Mouse (Mus musculus) stomach, postnatal 0 days (tissue): ENCODE measurements around the gene Srek1. TPM values are rescaled to one million over a fixed set of nuclear protein-coding genes. Genes with fewer than 3 reads are reported as not detected.
A peak's percentile ranks its signal among the peaks of the same experiment; 100 is the strongest.

Experiments used
- ATAC-seq: fragments of 200-750 bp; cut with Nextera tagmentation; 2 replicates; pipeline ENCODE4 v1.8.0; 2017; ENCODE audit not compliant: low FRiP score, low TSS enrichment
- DNase-seq: peaks from one replicate; pipeline ENCODE4 v3.0.0-alpha.2; 2016; ENCODE audit warnings: low spot score
- H3K27ac ChIP-seq: fragments of 300-500 bp; sonication (generic); replicated peaks from 2 replicates; pipeline ENCODE4 v1.5.1; 2014; ENCODE audit warnings: mild to moderate bottlenecking, control low read depth
- H3K27me3 ChIP-seq: fragments of 300-500 bp; sonication (generic); 2 replicates; pipeline ENCODE4 v1.6.1; 2014; ENCODE audit warnings: low read length; ENCODE audit not compliant: control insufficient read depth, insufficient read depth
- H3K36me3 ChIP-seq: fragments of 300-500 bp; sonication (generic); 2 replicates; pipeline ENCODE4 v1.6.1; 2014; ENCODE audit warnings: low read length, mixed read lengths; ENCODE audit not compliant: control insufficient read depth, insufficient read depth
- H3K4me1 ChIP-seq: fragments of 300-500 bp; sonication (generic); replicated peaks from 2 replicates; pipeline ENCODE4 v1.6.1; 2014; ENCODE audit warnings: antibody characterized with exemption; ENCODE audit not compliant: control insufficient read depth, insufficient read depth
- H3K4me2 ChIP-seq: fragments of 300-500 bp; sonication (generic); replicated peaks from 2 replicates; pipeline ENCODE4 v1.6.1; 2014; ENCODE audit warnings: low read depth, mild to moderate bottlenecking, control low read depth, moderate library complexity
- H3K4me3 ChIP-seq: fragments of 300-500 bp; sonication (generic); 2 replicates; pipeline ENCODE4 v1.5.1; 2014; ENCODE audit warnings: low read depth, low read length, control low read depth
- H3K9ac ChIP-seq: fragments of 300-500 bp; sonication (generic); 2 replicates; pipeline ENCODE4 v1.6.1; 2014; ENCODE audit warnings: mild to moderate bottlenecking, low read length, control low read depth, mixed read lengths
- H3K9me3 ChIP-seq: fragments of 300-500 bp; sonication (generic); 2 replicates; pipeline ENCODE4 v1.6.1; 2016; ENCODE audit warnings: low read length; ENCODE audit not compliant: control insufficient read depth
- CTCF ChIP-seq: IDR thresholded peaks from 2 replicates; pipeline ENCODE4 v1.5.1; 2016; ENCODE audit warnings: antibody characterized with exemption, low read depth, mild to moderate bottlenecking, moderate library complexity
- EP300 ChIP-seq: optimal IDR thresholded peaks from 2 replicates; pipeline ENCODE3; 2016; ENCODE audit warnings: antibody characterized with exemption
- WGBS: fragments of 180-500 bp; shearing (Covaris S2); extraction: QIAGEN DNeasy Blood & Tissue Kit; methylation state at CpG from one replicate; pipeline ENCODE4 v1.1.7; 2014; 5-methylcytosine and 5-hydroxymethylcytosine counted together
- polyA plus RNA-seq: library from polyadenylated mRNA; unstranded; fragments of >200 nt; fragmentation: Nextera tagmentation; extraction: Ambion mirVana; gene quantifications from 2 replicates; pipeline ENCODE4 v1.2.1, GENCODE M21; 2015

Gene Srek1
- polyA plus RNA-seq, 1 experiment from 2014 or later: 28.8 TPM

GRCm38 (mm10) chr13:103803721-103804120 lies 29.3 kb upstream of the Srek1 start:
- no peaks in the 10 kb centered on the region for H3K27me3 ChIP-seq
- DNase-seq: no peak
- H3K9me3 ChIP-seq: no peaks in the 10 kb centered on the region
- H3K4me3 ChIP-seq: no peak overlapping the region
- H3K4me1 ChIP-seq: no peaks in the 10 kb centered on the region
- H3K27ac ChIP-seq: no peak overlapping the region
- 79% methylated on average over 5 of the region's 5 CpGs for whole genome bisulfite sequencing
- no peaks in the 10 kb centered on the region for H3K36me3 ChIP-seq
- H3K4me2 ChIP-seq: no peak overlapping the region
- no peak for ATAC-seq
- H3K9ac ChIP-seq: no peak overlapping the region
- TF ChIP-seq EP300: no peak
- TF ChIP-seq CTCF: no peak

GRCm38 (mm10) chr13:103801021-103801420 lies 26.6 kb upstream of the Srek1 start:
- Histone ChIP-seq H3K27ac (no peak overlapping the region), H3K4me2 (no peak overlapping the region), H3K36me3 (no peaks in the 10 kb centered on the region), H3K9ac (no peak overlapping the region), H3K4me1 (no peaks in the 10 kb centered on the region), H3K9me3 (no peaks in the 10 kb centered on the region), H3K4me3 (no peak overlapping the region), H3K27me3 (no peaks in the 10 kb centered on the region)
- ATAC-seq (no peak), DNase-seq (no peak)
- TF ChIP-seq EP300 (no peak), CTCF (peak; percentile 18; the same call in 1 of the 2 replicates)
- WGBS: 70% methylated on average over 1 of the region's 1 CpGs

- DNase-seq: no peak
- Histone ChIP-seq H3K4me2 (no peak overlapping the region), H3K27ac (no peak overlapping the region), H3K4me1 (no peaks in the 10 kb centered on the region), H3K27me3 (no peaks in the 10 kb centered on the region), H3K4me3 (no peak overlapping the region), H3K9me3 (no peaks in the 10 kb centered on the region), H3K9ac (no peak overlapping the region), H3K36me3 (no peaks in the 10 kb centered on the region)
- ATAC-seq: no peak
- 75% methylated on average over 9 of the region's 9 CpGs for WGBS
- TF ChIP-seq CTCF: no peak
- TF ChIP-seq EP300: no peak
Measured at GRCm38 (mm10) chr13:103794688-103795543, 20.5 kb upstream of the Srek1 start.

DNA sequence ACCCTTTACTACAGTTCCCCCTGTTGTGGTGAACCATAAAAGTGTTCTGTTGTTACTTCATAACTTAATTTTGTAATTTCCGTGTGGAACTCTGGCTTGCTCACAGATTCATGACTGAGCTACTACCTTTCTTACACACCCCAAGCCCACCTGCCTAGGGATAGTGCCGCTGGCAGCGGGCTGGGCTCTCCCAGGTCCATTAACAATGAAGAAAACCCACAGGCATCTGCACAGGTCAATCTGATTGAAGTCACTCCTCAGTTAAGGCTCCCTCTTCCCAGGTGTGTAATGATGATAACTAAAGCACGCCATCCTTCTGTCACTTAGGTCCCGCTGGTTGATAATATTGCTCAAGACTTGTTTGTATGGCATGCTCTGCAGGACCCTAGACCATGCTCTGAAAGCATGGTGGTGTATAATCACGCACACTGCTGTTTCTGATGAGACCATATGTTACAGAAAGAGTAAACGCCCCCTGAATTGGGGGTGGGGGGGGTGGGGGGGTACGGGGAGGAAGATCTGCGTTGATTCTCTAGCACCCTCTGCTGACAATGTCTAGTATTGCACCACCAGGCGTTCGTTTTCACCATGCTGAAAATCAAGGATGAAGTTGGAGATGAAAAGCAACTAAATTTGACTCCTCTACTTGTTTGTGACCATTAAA lies 5.6 kb upstream of the Srek1 start:
- Histone ChIP-seq H3K4me2 (no peak overlapping the region), H3K4me3 (no peak overlapping the region), H3K9ac (no peak overlapping the region), H3K27ac (no peak overlapping the region), H3K9me3 (no peaks in the 10 kb centered on the region), H3K27me3 (no peaks in the 10 kb centered on the region), H3K36me3 (no peaks in the 10 kb centered on the region), H3K4me1 (no peaks in the 10 kb centered on the region)
- 33% methylated on average over 11 of the region's 11 CpGs for WGBS
- peak; percentile 40; the same call in 1 of the 2 replicates for ATAC-seq
- peak; percentile 50 for DNase-seq
- TF ChIP-seq CTCF (peak; percentile 69), EP300 (no peak)

- H3K27ac ChIP-seq: no peak overlapping the region
- no peak overlapping the region for H3K4me2 ChIP-seq
- no peak overlapping the region for H3K9ac ChIP-seq
- no peaks in the 10 kb centered on the region; the same call in 1 of the 2 replicates for H3K4me1 ChIP-seq
- no peak overlapping the region for H3K4me3 ChIP-seq
- 66% methylated on average over 8 of the region's 8 CpGs for WGBS
- no peaks in the 10 kb centered on the region for H3K36me3 ChIP-seq
- H3K9me3 ChIP-seq: no peaks in the 10 kb centered on the region
- ATAC-seq (no peak), DNase-seq (no peak)
- TF ChIP-seq CTCF (no peak), EP300 (no peak)
- H3K27me3 ChIP-seq: no peaks in the 10 kb centered on the region
Measured at GRCm38 (mm10) chr13:103777126-103777525, 2.7 kb upstream of the Srek1 start.
